Mouse (Mus musculus) CH12.LX (cell line): ENCODE measurements at regions not wholly inside any gene's neighbourhood (a gene's known extent, or its start where the extent isn't known, plus 50 kb on each side); places are given as distances from the start of the nearest gene placed in this dataset.

Source experiments
- DNase-seq: peaks from one replicate; pipeline ENCODE4 v3.0.0-alpha.2; 2013; ENCODE audit errors: extremely low read depth
- H3K27ac ChIP-seq: 2 replicates; pipeline ENCODE4 v1.5.1; 2012; ENCODE audit warnings: low read depth, mild to moderate bottlenecking, control low read depth, moderate library complexity; ENCODE audit not compliant: insufficient read depth
- H3K27me3 ChIP-seq: replicated peaks from 2 replicates; pipeline ENCODE3; 2012; ENCODE audit warnings: inconsistent platforms
- H3K36me3 ChIP-seq, 2 experiments: replicated peaks in 1 of 2; 2 replicates each; pipeline versions ENCODE3 to v1.6.1; 2012; ENCODE audit warnings: inconsistent platforms in 1 of 2, low read length in 1 of 2, mild to moderate bottlenecking in 1 of 2, mixed read lengths in 1 of 2, moderate library complexity in 1 of 2; ENCODE audit not compliant: control insufficient read depth in 1 of 2, insufficient read depth in 1 of 2
- H3K4me1 ChIP-seq, 2 experiments: 2 replicates each; pipeline ENCODE4 v1.6.1; 2012; ENCODE audit warnings: inconsistent platforms in 1 of 2, moderate library complexity in 1 of 2; ENCODE audit not compliant: insufficient read depth in 2 of 2, control insufficient read depth in 1 of 2
- H3K4me2 ChIP-seq: 2 replicates; pipeline ENCODE4 v1.6.1; 2012; ENCODE audit warnings: low read depth, mild to moderate bottlenecking, control low read depth; ENCODE audit not compliant: poor library complexity, insufficient read depth, severe bottlenecking
- H3K4me3 ChIP-seq, 3 experiments: fragments of 150-350 bp in 1 of 3; sonication (generic) in 1 of 3; replicated peaks in 1 of 3; 2 replicates each; pipeline versions ENCODE3 to v1.5.1; 2011 to 2012; ENCODE audit warnings: low read depth in 2 of 3, low read length in 2 of 3, mild to moderate bottlenecking in 2 of 3, moderate library complexity in 2 of 3, control low read depth in 1 of 3, improper control_type of control experiment in 1 of 3, inconsistent platforms in 1 of 3, mixed read lengths in 1 of 3; ENCODE audit not compliant: poor library complexity in 1 of 3
- H3K79me2 ChIP-seq: replicated peaks from 2 replicates; pipeline ENCODE4 v1.6.1; 2012; ENCODE audit warnings: mild to moderate bottlenecking, moderate library complexity; ENCODE audit not compliant: control insufficient read depth, poor library complexity, insufficient read depth, severe bottlenecking; ENCODE audit errors: extremely low read depth
- H3K9ac ChIP-seq: 2 replicates; pipeline ENCODE4 v1.6.1; 2012; ENCODE audit warnings: low read depth, mild to moderate bottlenecking, control low read depth, moderate library complexity; ENCODE audit not compliant: insufficient read depth
- H3K9me3 ChIP-seq: replicated peaks from 2 replicates; pipeline ENCODE3; 2012; ENCODE audit warnings: low read length, inconsistent platforms, mixed read lengths
- CHD1 ChIP-seq: IDR thresholded peaks from 2 replicates; pipeline ENCODE4 v1.6.1; 2012; ENCODE audit warnings: low read depth, low read length, improper control_type of control experiment, inconsistent platforms
- CTCF ChIP-seq, 2 experiments: IDR thresholded peaks in 1 of 2; conservative IDR thresholded peaks in 1 of 2; 2 replicates each; pipeline ENCODE4 v1.5.1; 2011 to 2012; ENCODE audit warnings: low read depth in 2 of 2, low read length in 2 of 2, improper control_type of control experiment in 1 of 2, inconsistent platforms in 1 of 2, mild to moderate bottlenecking in 1 of 2, moderate library complexity in 1 of 2
- E2F4 ChIP-seq: IDR thresholded peaks from 2 replicates; pipeline ENCODE4 v1.6.1; 2011; ENCODE audit warnings: low read depth, low read length, improper control_type of control experiment; ENCODE audit not compliant: insufficient replicate concordance
- EP300 ChIP-seq: IDR thresholded peaks from 2 replicates; pipeline ENCODE4 v1.6.1; 2011; ENCODE audit warnings: low read length, improper control_type of control experiment
- GABPA ChIP-seq: IDR thresholded peaks from 2 replicates; pipeline ENCODE4 v1.6.1; 2012; ENCODE audit warnings: low read depth, low read length, improper control_type of control experiment, inconsistent platforms; ENCODE audit not compliant: insufficient replicate concordance
- KAT2A ChIP-seq: IDR thresholded peaks from 2 replicates; pipeline ENCODE4 v1.6.1; 2012; ENCODE audit warnings: low read length, improper control_type of control experiment, inconsistent platforms; ENCODE audit not compliant: insufficient replicate concordance
- MAFK ChIP-seq: IDR thresholded peaks from 2 replicates; pipeline ENCODE4 v1.6.1; 2011; ENCODE audit warnings: low read length, improper control_type of control experiment; ENCODE audit not compliant: insufficient replicate concordance
- MEF2A ChIP-seq: IDR thresholded peaks from 2 replicates; pipeline ENCODE4 v1.6.1; 2014; ENCODE audit warnings: low read depth, mild to moderate bottlenecking, inconsistent platforms, low read length, improper control_type of control experiment, borderline replicate concordance
- MXI1 ChIP-seq: IDR thresholded peaks from 2 replicates; pipeline ENCODE4 v1.6.1; 2011; ENCODE audit warnings: mild to moderate bottlenecking, low read depth, low read length, improper control_type of control experiment
- MYC ChIP-seq: IDR thresholded peaks from 2 replicates; pipeline ENCODE4 v1.6.1; 2011; ENCODE audit warnings: low read depth, mild to moderate bottlenecking, improper control_type of control experiment, low read length
- NELFE ChIP-seq: IDR thresholded peaks from 2 replicates; pipeline ENCODE4 v1.6.1; 2011; ENCODE audit warnings: low read depth, low read length, improper control_type of control experiment
- NRF1 ChIP-seq: IDR thresholded peaks from 2 replicates; pipeline ENCODE4 v1.6.1; 2014; ENCODE audit warnings: low read depth, mild to moderate bottlenecking, inconsistent platforms, low read length, improper control_type of control experiment, moderate library complexity
- RAD21 ChIP-seq: IDR thresholded peaks from 2 replicates; pipeline ENCODE4 v1.6.1; 2011; ENCODE audit warnings: low read depth, mild to moderate bottlenecking, low read length, improper control_type of control experiment, moderate library complexity
- RCOR1 ChIP-seq: conservative IDR thresholded peaks from 2 replicates; pipeline ENCODE4 v1.6.1; 2012; ENCODE audit warnings: low read depth, mild to moderate bottlenecking, inconsistent platforms, low read length, improper control_type of control experiment
- SMC3 ChIP-seq: IDR thresholded peaks from 2 replicates; pipeline ENCODE4 v1.6.1; 2011; ENCODE audit warnings: low read depth, low read length, improper control_type of control experiment
- TBP ChIP-seq: conservative IDR thresholded peaks from 2 replicates; pipeline ENCODE4 v1.6.1; 2011; ENCODE audit warnings: low read depth, low read length, improper control_type of control experiment
- TCF12 ChIP-seq: IDR thresholded peaks from 2 replicates; pipeline ENCODE4 v1.6.1; 2014; ENCODE audit warnings: low read depth, mild to moderate bottlenecking, inconsistent platforms, low read length, improper control_type of control experiment
- USF1 ChIP-seq: IDR thresholded peaks from 2 replicates; pipeline ENCODE4 v1.6.1; 2014; ENCODE audit warnings: low read depth, mild to moderate bottlenecking, inconsistent platforms, low read length, improper control_type of control experiment
- USF2 ChIP-seq: conservative IDR thresholded peaks from 2 replicates; pipeline ENCODE4 v1.6.1; 2011; ENCODE audit warnings: low read depth, low read length, improper control_type of control experiment
- ZC3H11A ChIP-seq: IDR thresholded peaks from 2 replicates; pipeline ENCODE4 v1.6.1; 2012; ENCODE audit warnings: low read depth, mild to moderate bottlenecking, inconsistent platforms, low read length, improper control_type of control experiment
- ZKSCAN1 ChIP-seq: IDR thresholded peaks from 2 replicates; pipeline ENCODE4 v1.6.1; 2012; ENCODE audit warnings: low read depth, inconsistent platforms, low read length, improper control_type of control experiment, borderline replicate concordance
- dilution Hi-C: fragments of 300-500 bp; cut with MboI; formaldehyde crosslinking; loops from 2 replicates; pipeline ENCODE4 v1.14.3; 2020; ENCODE audit warnings: low sequenced_read_pairs; ENCODE audit not compliant: extremely low pct_unique_long_range_greater_than_20kb, extremely low pct_ligation_motif_present
- in situ Hi-C: fragments of 300-500 bp; cut with MboI; formaldehyde crosslinking; loops from 3 replicates; pipeline ENCODE4 v1.14.3; 2019; ENCODE audit warnings: low sequenced_read_pairs, low pct_ligation_motif_present, low pct_unique_long_range_greater_than_20kb, mixed read lengths

DNA sequence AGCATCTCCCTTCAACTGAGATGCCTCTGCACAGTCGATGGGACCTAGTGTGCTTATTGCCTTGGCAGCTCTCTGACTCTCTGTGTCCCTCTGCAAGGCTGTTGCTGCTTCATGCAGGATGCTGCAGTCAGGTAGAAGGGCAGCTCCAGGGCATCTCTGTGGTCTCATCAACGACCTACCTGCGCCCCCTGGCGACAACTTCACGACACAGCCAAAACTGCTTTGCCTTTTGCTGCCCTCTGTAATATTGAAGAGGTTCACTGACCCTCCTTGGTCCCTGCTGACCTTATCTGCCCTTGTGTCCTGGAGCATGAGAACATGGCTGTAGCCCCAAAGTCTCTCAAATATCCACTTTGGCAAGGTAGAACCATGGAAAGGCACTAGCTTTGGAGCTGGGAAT lies 589.7 kb downstream of the Defb40 start:
- in situ Hi-C loops (no loop called here), dilution Hi-C loops (no loop called here)
- no peak overlapping the region for H3K27ac ChIP-seq
- no peaks in the 10 kb centered on the region for H3K9me3 ChIP-seq
- H3K79me2 ChIP-seq, result no peaks in the 10 kb centered on the region
- no peak overlapping the region for H3K9ac ChIP-seq
- H3K36me3 ChIP-seq, result no peaks in the 10 kb centered on the region
- H3K4me2 ChIP-seq, result no peak overlapping the region
- peak; percentile 34 for DNase-seq
- peak; percentile 54 for TF ChIP-seq RAD21
- TF ChIP-seq SMC3, result peak; percentile 51
- no peak for TF ChIP-seq TBP
- no peak for TF ChIP-seq TCF12
- no peak for TF ChIP-seq GABPA
- peak in 1 of 2 experiments; percentile 64; a peak in 3 of 4 replicates for TF ChIP-seq CTCF (conservative IDR thresholded peaks at IDR 0.05 in 1 of 2, IDR thresholded peaks at IDR 0.05 in 1 of 2; ENCODE audit: low read depth in 2 of 2, low read length in 2 of 2)
- no peak overlapping the region for H3K4me3 ChIP-seq
- H3K27me3 ChIP-seq, result peaks cover 15% of the 10 kb centered on the region
- no peaks in the 10 kb centered on the region for H3K4me1 ChIP-seq

- Histone ChIP-seq H3K4me2 (no peak overlapping the region), H3K79me2 (no peaks in the 10 kb centered on the region), H3K9me3 (no peaks in the 10 kb centered on the region), H3K27me3 (peaks cover 27% of the 10 kb centered on the region), H3K9ac (no peak overlapping the region), H3K4me1 (no peaks in the 10 kb centered on the region), H3K4me3 (no peak overlapping the region), H3K27ac (no peak overlapping the region), H3K36me3 (no peaks in the 10 kb centered on the region)
- in situ Hi-C loops (no loop called here), dilution Hi-C loops (no loop called here)
- no peak for DNase-seq
- TF ChIP-seq MEF2A, result no peak
- TF ChIP-seq NRF1, result no peak
- no peak for TF ChIP-seq E2F4
- TF ChIP-seq RCOR1, result no peak
- TF ChIP-seq NELFE, result no peak
- no peak for TF ChIP-seq USF2
- TF ChIP-seq TCF12, result no peak
- no peak for TF ChIP-seq MAFK
- TF ChIP-seq ZC3H11A, result no peak
- TF ChIP-seq MXI1, result no peak
- TF ChIP-seq KAT2A, result no peak
- no peak for TF ChIP-seq USF1
- TF ChIP-seq MYC, result no peak
- TF ChIP-seq EP300, result no peak
- TF ChIP-seq GABPA, result no peak
- TF ChIP-seq CHD1, result no peak
- no peak for TF ChIP-seq ZKSCAN1
Observed at GRCm38 (mm10) chr8:18381615-18382178, 596.4 kb downstream of the Defb40 start.
